Mouse (Mus musculus) embryo, embryonic 9.5 days (tissue): Measurements from ENCODE around the gene Arl6ip4.

ENCODE experiments used
- DNase-seq: peaks from one replicate; pipeline ENCODE4 v3.0.0-alpha.2; 2017; ENCODE audit errors: extremely low spot score

Gene Arl6ip4

DNA sequence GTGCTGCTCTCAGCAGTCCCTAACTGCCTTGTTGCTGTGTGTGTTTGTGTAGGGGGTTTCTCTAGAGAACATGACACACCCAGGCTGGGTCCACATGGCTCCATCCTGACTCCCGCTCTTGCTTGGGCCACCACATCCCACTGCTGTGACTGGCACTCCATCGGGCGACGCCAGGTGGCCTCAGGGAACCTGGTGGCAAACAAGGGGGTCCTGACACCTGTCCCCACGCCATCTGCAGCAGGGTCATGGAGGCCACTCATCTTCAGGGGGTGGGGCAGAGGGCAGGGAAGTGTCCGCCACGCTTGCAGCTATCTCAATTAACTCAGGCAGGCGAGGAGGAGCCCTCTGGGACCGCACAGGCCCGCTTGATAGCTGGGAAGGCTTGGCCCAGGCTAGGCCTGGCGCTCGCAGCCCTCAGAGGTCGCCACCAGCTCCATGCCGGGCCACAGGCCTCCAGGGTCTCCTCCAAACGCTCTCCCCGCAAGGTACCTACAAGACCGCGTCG lies 20.8 kb upstream of the Arl6ip4 start:
- peak; percentile 19 for DNase-seq

DNA sequence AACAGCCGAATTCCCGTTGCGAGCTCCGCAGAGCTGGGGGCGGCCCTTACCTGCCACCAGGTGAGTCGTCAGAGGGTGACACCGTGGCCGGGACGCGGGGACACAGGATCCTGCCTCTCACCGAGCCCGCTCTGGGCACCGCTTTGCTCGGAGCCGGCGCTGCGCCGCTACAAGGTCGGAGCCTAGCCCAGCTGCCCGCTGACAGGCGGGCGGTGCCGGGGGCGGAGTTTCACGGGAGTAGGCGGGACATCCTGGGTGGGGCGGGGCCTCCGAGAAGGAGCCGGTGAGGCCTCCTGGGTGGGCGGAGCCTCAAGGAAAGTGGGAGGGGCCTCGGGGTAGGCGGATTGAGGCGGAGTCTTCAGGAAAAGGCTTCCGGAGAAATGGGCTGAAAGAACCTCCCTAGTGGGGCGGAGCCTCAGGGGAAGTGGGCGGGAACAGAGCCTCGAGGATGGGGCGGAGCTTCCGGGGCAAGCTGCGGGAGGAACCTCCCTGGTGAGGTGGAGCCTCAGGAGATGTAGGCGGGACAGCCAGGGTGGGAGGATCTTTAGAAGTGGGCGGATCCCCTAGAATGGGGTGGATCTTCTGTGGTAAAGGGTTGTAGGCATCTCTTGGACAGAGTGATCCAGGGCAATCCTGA lies 20.2 kb upstream of the Arl6ip4 start, which contains the start of gene Abcb9:
Abcb9 (minus strand) TSS at position 203 of the 637 bp plus-strand sequence.
- peak; percentile 98 for DNase-seq

DNA sequence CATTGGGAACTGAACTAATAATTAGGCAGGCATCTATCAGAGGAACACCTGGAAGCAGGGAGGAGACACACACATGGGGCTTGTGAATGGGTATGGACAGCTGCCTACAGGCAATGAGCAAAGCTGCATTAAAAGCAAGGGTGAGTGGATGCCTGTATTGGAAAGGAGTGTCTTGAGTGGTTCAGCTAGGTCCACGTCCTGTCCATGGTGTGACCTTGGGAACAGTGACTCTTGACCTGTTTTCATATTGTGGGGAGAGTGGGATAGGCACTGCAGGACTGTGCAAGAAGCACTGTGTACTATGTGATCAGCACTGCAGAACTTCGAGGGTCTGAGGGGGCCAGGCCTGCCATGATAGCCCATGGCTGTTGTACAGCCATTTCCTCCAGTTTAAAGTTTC lies 17.0 kb upstream of the Arl6ip4 start:
- DNase-seq, result no peak

DNA sequence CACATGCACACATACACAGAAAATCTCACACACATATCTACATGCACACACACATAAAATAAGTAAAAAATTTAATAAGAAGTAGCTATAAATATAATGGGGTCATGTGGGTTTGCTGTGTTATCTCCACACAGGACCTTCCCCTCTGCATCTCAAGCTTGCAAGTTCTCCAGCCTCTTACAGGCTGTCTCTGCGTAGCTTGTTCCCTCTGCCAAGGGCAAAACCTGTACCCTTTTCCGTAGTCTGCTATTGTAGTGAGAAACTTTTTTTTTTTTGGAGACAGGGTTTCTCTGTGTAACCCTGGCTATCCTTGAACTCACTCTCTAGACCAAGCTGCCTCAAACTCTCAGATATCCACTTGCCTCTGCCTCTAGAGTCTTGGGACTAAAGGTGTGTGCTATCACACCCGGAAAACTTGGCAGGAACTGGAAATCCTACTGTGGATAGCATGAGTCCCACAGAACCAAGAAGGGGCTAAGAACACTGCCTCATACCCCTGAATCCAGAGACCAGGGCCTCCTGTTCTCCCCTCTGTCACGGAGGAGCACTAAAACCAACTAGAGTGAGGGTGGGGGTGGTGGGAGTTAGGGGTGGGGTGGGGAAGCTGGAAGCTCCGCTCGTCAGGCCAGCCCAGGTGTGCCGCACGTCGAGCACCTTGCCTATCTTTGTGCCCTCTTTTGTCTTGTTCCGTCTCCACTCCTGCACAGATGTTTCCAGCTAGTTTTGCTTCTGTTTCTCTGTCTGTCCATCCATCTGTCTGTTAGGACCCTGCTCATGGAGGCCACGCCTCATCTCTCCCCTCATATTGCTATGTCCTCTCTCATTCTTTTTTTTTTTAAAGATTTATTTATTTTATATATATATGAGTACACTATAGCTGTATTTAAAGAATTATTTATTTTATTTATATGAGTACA lies 15.5 kb upstream of the Arl6ip4 start:
- no peak for DNase-seq

DNA sequence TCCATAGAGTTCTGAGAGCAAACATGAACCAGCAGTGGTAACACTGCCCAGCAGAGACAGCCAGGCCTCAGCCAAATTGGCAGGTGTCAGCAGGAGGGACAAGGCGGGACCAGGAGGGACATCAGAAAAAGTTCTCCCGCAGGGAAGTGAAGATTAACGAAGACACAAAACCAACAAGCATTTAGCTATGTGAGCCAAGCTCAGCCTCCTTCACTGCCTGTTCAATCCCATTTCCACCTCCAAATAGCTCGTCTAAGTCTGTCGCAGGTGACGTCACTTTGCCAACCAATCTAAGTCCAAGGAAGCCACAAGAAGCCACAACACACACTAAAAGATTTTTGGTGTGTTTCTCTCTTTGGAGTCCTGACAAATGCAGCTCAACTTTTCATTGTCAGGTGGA lies 13.6 kb upstream of the Arl6ip4 start:
- no peak for DNase-seq

DNA sequence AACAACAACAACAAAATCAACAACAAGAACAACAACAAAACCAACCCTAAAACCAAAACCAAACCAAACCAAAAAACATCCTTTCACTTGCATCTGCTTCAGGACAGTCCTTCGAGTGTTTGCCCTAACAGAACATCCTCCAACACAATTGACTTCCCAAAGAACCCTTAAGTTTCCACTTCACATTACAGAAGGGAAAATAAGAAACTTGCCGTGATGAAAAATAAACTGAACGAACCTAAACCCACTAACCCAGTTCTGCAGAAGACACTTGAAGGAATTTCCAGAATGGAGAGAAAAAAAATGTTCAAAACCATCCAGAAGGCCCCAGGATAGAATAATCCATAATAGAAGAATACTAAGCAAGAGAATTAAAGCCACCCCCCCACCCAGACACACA lies 12.9 kb upstream of the Arl6ip4 start:
- no peak for DNase-seq

DNA sequence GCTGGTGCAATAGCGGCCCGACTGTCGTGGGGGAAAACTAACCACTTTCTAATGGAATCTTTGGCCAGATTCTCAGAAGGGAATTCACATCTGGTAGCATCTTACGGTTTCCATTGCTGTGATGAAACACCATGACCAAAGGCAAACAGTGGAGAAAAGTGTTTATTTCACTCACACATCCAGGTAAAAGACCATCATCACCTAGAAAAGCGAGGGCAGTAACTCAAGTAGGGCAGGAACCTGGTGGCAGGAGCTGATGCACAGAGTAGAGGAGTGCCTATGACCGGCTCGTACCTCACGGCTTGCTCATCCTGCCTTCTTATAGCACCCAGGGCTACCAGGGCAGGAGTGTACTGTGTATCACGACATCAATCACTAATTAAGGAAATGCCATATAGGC lies 12.3 kb upstream of the Arl6ip4 start:
- DNase-seq, result no peak

DNA sequence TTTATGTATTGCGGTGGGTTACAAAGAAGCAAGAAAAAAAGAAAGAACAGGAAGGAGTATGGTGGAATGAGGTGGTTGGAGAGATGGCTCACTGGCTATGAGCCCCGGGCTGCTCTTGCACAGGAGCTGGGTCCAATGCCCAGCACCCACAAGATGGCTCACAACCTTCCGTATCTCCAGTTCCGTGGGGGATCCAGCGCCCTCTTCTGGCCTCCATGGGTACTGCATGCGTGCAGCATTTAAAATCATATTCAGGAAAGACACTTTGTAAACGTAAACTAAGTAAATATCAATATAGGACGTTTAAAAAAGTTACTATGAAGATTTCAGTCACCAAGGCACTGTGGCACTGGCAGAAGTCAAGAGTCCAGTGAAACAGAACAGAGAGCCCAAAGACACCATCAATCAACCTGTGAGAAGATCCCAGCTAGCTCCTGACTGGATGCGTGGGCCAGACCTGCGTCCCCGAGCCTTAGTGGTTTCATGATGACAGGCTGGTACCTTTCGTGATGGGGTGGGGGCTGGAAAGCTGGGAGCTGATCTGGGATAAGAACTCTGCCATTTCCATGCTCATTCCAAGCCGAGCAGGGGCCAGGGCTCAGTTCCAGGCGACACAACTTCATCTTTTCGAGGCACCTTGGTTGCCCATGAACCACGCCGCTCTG lies 4.7 kb upstream of the Arl6ip4 start:
- DNase-seq, result peak; percentile 39

DNA sequence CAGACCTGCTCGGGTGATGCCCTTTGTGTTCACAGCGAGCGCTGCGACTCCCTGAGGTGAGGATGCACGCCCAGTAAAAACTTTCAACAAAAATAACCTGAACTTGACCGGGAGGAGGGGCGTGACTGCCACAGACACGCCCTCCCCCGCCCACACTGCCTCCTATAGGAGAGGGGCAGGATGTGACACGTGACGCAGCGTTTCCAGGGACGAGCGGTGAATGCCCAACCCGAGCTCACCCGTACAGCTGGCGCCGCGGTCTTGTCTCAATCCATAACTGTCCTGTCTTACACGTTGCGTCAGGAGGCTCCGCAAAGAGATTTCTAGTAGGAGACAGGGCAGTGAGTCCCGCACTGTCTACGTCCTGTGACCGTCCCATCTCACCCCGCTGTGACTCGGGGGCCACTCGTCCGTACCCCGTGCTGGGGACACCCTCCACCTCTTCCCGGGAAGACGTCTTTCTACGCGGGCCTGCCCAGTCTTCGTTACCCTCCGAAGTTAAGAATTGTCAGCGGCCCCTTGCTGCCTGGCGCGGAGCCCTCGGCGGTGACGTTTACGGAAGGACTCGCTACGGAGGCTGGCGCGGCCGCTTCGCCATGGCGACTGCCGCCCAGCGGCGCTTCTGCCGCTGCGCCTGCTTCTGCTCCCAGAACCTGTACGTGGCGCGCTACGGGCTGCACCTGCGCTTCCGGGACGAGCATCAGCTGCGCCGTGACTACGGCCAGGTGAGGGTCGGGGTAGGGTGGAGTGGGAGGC lies 4.0 kb upstream of the Arl6ip4 start, which contains the start of gene Ogfod2:
Ogfod2 (plus strand) TSS at position 556 of the 756 bp plus-strand sequence.
- DNase-seq, result peak; percentile 97

DNA sequence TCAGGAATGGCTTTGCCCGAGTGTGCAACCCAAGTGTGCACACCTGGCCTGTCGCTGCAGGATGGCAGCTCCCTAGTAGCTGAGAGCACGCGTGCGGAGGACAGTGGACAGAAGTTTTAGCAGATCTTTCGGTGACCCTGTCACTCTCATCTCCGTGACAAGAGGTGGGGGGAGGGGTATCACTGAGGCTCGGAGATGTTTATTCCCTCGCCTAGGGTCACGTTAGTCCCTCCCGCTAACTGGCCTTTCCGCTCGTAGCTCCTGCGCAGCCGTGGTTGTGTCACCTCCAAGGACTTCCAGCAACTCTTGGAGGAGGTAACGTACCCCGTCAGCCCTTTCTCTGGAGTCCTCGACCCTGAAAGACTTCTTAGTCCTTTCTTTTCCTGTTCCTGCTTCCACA lies 3.4 kb upstream of the Arl6ip4 start:
- DNase-seq, result no peak

DNA sequence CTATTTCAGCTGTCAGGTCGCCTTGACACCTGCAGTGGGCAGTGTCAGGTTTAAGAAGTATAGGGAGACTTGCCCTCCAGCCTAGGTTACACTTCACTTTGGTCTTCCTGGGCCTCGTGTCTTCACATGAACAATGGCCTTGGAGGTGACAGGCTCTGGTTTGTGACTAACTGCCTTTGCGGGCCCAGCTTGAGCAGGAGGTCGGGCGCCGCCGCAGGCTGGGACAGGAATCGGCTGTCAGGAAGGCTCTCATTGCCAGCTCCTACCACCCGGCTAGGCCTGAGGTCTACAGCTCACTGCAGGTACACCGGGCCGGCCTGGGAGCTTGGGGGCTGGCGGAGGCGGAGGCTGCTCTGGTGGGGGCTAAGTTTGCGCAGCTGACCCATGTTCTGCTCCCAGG lies 2.9 kb upstream of the Arl6ip4 start:
- peak; percentile 39 for DNase-seq

DNA sequence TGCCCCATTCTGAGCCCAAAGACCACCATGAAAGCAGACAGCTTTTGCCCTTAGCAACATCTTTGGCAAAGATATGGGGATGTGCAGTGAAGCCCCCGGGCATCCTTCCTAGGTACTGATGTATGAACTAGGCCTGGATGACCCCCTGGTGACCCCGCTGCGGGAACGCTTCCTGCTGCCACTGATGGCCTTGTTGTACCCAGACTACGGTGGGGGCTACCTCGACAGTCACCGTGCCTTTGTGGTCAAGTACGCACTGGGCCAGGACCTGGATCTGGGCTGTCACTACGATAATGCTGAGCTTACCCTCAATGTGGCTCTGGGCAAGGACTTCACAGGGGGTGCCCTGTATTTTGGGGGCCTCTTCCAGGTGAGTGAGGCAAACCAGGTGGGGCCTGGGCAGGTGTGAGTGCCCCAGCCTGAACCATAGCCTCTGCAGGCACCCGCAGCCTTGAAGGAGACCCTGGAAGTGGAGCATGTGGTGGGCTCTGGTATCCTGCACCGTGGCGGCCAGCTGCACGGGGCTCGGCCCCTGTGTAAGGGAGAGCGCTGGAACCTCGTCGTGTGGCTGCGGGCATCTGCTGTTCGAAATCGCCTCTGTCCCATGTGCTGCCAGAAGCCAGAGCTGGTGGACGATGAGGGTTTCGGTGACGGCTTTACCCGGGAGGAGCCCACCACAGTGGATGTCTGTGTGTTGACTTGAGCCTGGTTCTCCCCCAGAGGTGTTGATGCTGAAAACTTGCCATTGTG lies 1.4 kb upstream of the Arl6ip4 start:
- DNase-seq, result no peak

DNA sequence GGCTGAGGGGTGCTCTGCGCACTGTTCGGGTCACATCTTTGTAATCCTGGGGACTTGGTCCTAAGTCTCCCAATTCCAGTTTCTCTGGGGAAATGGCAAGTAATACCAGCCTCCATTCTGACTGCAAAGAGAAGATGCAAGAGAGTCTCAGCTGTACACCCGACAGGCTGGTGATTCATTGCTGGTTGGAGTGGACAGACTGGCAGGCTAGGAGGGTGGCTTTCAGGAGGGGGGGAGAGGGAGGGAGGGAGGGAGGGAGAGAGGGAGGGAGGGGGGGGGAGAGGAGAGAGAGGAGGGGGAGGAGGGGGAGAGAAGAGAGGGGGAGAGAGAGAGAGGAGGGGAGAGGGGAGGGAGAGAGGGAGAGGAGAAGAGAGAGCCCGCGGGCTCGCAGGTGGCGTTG lies 358 bp upstream of the Arl6ip4 start:
- no peak for DNase-seq

DNA sequence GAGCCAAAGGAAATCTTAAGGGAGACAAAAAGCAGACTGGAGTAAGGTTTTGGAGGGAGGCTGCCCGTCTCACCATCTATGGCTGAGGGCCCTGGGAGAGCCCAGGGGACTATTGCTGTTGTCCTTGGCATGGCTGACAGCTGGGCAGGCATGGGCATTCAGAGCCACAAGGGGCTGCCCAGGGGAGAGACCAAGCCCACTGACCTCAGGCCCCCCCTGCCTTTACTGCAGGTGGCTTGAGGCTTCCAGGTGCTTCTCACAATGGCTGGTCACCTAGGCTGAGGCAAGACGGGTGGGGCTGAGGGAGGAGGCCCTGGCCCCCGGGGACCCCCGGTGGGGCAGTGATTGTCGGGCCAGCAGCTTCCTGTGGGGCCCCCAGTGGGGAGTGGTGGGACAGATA lies 3.3 kb downstream of the Arl6ip4 start:
- no peak for DNase-seq

DNA sequence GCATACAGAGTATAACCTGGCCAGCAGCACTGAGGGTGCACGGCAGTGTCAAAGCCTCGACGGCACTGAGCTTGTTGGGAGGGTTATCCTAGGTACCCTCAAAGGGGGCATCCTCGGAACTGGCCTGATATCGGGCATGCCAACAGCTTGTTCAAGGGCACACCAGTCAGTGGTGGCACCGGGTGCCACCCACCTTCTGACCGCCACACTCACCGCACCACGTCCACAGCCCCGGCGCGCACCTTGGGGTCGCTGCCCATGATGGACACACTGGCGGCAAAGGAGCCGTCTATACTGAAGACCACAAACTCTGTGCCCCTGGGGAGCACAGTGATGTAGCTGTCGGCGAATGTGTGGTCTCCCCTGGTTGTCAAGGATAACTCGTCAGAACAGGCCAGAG lies 6.5 kb downstream of the Arl6ip4 start:
- DNase-seq, result no peak

DNA sequence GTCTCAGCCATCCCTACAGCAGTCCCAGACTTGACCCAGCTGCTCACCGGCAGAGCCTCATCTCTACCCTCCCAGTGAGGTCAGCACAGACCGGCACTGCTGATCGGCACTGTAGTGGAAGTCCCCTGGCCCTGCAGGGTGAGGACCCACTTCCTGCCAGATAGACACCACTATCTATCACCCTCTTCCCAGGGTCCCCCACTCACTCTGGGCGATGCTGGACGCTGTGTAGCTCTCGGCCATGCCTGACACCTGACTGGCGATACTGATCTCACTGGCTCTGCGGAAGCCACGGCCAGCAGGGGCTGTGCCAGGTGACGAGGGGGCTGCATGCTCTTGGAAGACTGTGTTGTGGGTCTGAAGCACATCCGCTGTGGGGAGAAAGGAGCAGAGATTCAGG lies 9.2 kb downstream of the Arl6ip4 start:
- no peak for DNase-seq

DNA sequence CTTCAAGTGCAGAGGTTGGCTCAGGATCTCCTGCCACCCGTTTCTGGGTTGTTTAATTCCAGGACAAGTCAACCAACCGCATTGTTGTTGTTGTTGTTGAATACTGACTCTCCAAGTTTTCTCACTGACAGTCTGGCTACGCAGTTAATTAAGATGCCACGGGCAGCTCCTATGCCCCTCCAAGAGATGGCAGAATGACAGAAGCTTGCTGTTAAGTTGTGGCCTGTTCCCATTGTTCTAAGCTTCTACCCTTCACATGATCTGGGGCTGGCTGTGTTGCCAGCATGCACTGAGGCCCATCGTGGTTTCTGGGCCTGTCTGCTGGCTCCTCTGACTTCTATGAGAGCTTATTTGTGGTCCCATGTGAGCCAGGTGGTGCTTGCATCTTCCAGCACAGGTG lies 18.4 kb downstream of the Arl6ip4 start:
- DNase-seq, result no peak

DNA sequence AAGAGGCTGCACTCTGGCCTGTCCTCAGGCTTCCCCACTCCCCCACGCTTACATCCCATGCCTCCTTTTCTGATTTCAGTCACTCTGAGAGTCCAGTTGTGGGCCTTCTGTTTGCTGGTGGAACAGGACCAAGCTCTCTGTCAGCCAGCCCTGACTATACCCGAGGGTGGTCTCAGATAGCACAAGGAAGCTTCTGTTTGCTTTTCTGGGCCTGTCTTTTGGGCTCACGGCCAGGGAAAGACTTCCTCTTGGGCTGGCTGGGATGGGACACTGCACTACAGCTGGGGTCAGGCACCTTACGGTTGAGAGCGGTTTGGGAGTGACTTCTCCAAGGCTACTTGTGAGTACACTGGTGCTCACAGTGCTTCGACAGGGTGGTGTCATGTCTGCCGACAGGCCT lies 22.2 kb downstream of the Arl6ip4 start:
- DNase-seq, result no peak

DNA sequence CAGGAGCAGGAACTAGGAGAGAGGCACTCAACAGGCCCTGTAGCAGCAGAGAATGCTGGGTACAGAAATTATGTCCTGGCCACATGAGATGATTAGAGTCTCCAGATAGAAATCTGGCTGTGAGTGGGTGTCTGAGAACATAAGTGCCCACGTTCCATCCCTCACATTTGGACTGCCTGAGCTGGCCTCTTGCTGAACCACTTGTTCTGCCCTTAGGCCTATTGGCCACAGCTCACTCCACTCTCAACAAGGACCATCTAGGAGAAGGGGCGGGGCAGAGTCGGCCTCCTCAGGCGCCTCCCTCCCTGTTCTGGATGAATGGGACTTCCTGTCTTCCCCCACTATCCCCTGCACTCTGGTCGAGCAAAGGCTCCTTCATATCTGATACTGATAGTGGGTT lies 33.1 kb downstream of the Arl6ip4 start:
- no peak for DNase-seq

DNA sequence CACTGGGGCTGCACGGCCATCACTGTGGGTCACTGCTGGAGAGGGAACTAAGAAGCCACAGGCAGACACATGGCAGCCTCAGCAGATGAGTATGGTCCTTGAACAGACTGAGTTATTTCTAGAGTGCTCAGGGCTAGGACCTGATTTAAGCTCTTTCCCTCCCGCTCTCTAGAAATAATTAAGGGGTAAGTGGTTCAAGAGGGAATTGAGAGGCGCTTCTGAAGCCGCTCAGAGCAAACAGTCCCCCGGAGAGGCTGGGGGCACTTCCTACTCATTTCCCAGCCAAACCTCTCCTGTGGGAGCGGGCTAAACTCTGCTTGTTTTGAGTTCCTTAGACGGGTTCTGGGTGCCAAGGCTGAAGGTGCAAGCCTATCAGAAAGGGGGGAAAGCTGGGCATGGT lies 35.0 kb downstream of the Arl6ip4 start:
- DNase-seq, result no peak

DNA sequence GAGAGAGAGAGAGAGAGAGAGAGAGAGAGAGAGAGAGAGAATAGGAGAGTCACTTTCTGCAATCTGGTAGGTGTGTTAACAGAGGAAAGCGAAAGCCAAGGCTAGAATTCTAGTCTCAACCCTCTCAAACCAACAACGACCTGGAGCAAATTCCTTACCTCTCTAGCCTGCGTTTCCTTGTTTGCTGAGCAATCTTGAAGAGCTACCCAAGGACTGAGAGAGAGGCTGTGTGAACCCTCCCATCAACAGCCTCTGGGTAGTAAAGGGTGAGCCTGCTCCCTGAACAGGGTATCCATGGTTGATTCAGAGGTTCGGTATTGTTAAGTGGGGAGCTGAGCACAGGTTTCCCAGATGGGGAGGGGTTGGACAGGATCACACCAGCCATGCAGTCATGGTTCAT lies 36.8 kb downstream of the Arl6ip4 start:
- DNase-seq, result no peak
